Mouse (Mus musculus): ENCODE data around the gene Vhl. TPM values are rescaled to one million over a fixed set of nuclear protein-coding genes. Genes with fewer than 3 reads are reported as not detected.
A peak's percentile ranks its signal among the peaks of the same experiment; 100 is the strongest.

The Vhl gene
- 33.5 and 36.9 TPM in 2 replicates for polyA plus RNA-seq (2015; fragmentation: Nextera tagmentation; extraction: Ambion mirVana)

DNA sequence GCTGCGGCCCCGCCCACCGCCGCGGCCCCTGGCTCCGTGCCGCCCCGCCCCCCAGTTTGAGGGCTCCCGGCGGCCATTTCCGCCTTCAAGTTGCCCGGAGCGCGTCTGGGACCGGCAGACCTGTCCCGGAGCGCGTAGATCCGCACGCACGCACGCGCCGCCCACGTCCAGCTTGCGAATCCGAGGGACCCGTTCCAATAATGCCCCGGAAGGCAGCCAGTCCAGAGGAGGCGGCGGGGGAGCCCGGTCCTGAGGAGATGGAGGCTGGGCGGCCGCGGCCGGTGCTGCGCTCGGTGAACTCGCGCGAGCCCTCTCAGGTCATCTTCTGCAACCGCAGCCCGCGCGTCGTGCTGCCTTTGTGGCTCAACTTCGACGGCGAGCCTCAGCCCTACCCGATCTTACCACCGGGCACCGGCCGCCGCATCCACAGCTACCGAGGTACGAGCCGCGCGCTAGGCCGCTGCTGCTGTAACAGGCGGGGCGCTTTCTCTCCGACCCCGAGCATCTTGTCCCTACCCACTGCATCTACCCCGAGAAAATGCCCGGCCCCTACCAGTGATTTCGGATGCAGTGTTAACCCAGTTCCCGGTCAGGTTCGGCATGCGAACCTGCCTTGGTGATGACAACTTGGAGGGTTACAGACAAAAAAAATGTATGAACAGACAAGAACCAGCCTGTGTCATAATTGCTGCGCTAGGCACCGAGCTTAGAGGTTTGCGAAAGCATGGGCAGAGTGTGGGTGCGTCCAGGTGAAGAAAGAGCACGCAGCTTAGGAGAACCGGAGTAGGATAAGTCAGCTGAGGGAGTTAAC, at the start of gene Vhl:
Gene Vhl (plus strand): TSS at position 19 of the 811 bp plus-strand sequence.
- Histone ChIP-seq H3K27ac (peak within 1 kb of the TSS; percentile 85), H3K36me3 (ENCODE audit: insufficient read depth, low read length) (0 out of 2 replicates have a peak, but pooled peaks cover 3% of the 10 kb centered on the region), H3K4me1 (replicated peaks; ENCODE audit: insufficient read depth, low read length) (0 out of 2 replicates have a peak, but pooled peaks cover 7% of the 10 kb centered on the region), H3K4me2 (ENCODE audit: low read length) (peak within 1 kb of the TSS; percentile 88), H3K27me3 (ENCODE audit: insufficient read depth, low read length) (no peaks in the 10 kb centered on the region), H3K9ac (ENCODE audit: low read depth, low read length) (peak within 1 kb of the TSS; percentile 74), H3K9me3 (replicated peaks; ENCODE audit: low read length) (no peaks in the 10 kb centered on the region), H3K4me3 (replicated peaks; ENCODE audit: low read depth, low read length) (peak within 1 kb of the TSS; percentile 76)
- 1% methylated on average over 76 of the region's 76 CpGs for WGBS
- DNase-seq (ENCODE audit: low spot score) (peak; percentile 89), ATAC-seq (replicated peaks; ENCODE audit: low FRiP score, low read depth) (peak; percentile 89)
- TF ChIP-seq CTCF (IDR thresholded peaks at IDR 0.05; ENCODE audit: low read depth), result peak; percentile 18; the same call in 1 of the 2 replicates

DNA sequence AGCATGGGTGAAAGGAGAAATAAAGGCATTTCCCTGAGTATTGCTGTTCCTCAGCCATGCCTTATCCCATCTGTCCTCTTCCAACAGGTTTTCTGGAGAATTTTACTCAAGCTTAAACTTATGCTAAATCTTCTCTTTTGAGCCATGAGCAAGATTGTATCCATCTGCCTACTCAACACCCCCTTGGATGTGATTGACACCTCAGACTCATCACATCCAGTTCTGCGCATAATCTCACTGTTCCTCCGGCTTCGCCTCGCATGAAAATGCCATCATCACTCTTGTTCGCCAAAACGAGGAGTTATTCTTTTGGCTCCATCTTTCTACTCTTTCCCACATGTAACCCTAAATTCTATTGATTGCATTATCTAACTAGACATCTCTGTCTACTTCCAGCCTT, 47.7 kb upstream of the Vhl start:
- Histone ChIP-seq H3K9ac (ENCODE audit: low read depth, low read length) (no peak overlapping the region), H3K4me1 (replicated peaks; ENCODE audit: insufficient read depth, low read length) (no peaks in the 10 kb centered on the region), H3K36me3 (ENCODE audit: insufficient read depth, low read length) (0 out of 2 replicates have a peak, but pooled peaks cover 3% of the 10 kb centered on the region), H3K9me3 (replicated peaks; ENCODE audit: low read length) (no peaks in the 10 kb centered on the region), H3K4me3 (replicated peaks; ENCODE audit: low read depth, low read length) (no peak overlapping the region), H3K27me3 (ENCODE audit: insufficient read depth, low read length) (no peaks in the 10 kb centered on the region), H3K27ac (no peak overlapping the region), H3K4me2 (ENCODE audit: low read length) (no peak overlapping the region)
- 95% methylated on average over 6 of the region's 6 CpGs for WGBS
- DNase-seq (ENCODE audit: low spot score) (no peak), ATAC-seq (replicated peaks; ENCODE audit: low FRiP score, low read depth) (no peak)
- no peak for TF ChIP-seq CTCF (IDR thresholded peaks at IDR 0.05; ENCODE audit: low read depth)

DNA sequence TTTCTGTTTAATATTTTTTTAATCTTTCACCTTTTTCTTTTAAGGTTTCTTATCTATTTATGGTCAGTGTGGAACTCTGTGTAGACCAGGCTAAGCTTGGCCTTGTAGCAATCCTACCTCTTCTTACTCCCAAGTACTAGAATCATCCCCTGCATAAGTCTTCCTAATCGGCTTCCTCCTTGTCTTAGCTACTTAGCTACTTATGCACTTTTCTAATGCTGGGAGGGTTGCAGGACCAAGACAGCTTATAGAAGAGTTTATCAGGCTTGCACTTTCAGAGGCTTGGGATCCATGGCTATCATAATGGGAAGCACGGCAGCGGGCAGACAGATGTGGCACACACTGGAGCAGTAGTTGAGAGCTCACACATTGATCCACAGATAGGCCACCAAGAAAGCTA, 44.5 kb upstream of the Vhl start:
- H3K36me3 ChIP-seq (ENCODE audit: insufficient read depth, low read length), result 0 out of 2 replicates have a peak, but pooled peaks cover 3% of the 10 kb centered on the region
- H3K27me3 ChIP-seq (ENCODE audit: insufficient read depth, low read length), result no peaks in the 10 kb centered on the region
- H3K4me2 ChIP-seq (ENCODE audit: low read length), result no peak overlapping the region
- ATAC-seq (replicated peaks; ENCODE audit: low FRiP score, low read depth), result no peak
- H3K27ac ChIP-seq, result no peak overlapping the region
- 91% methylated on average over 3 of the region's 3 CpGs for WGBS
- no peaks in the 10 kb centered on the region for H3K9me3 ChIP-seq (replicated peaks; ENCODE audit: low read length)
- TF ChIP-seq CTCF (IDR thresholded peaks at IDR 0.05; ENCODE audit: low read depth), result no peak
- no peak overlapping the region for H3K9ac ChIP-seq (ENCODE audit: low read depth, low read length)
- no peak for DNase-seq (ENCODE audit: low spot score)
- no peaks in the 10 kb centered on the region for H3K4me1 ChIP-seq (replicated peaks; ENCODE audit: insufficient read depth, low read length)
- H3K4me3 ChIP-seq (replicated peaks; ENCODE audit: low read depth, low read length), result no peak overlapping the region

DNA sequence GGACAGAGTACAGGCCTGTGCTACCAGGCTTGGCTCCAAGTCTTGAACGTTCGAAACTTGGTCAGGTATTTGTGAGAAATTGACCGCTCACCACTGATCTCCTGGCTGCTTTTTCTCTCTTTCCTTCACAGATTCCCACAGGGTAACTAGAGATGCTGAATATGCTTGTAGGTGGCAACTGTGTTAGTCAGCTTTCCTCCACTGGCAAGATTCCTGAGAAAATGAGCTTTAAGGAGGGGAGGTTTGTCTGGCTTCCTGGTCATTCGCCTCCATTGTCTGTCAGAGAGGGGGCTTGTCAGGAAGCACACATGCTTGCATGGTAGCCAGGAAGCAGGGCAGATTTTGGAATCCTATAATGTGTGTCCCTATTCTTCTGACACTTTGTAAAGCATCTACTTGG, 40.7 kb upstream of the Vhl start:
- DNase-seq (ENCODE audit: low spot score) (no peak), ATAC-seq (replicated peaks; ENCODE audit: low FRiP score, low read depth) (no peak)
- Histone ChIP-seq H3K4me3 (replicated peaks; ENCODE audit: low read depth, low read length) (no peak overlapping the region), H3K4me1 (replicated peaks; ENCODE audit: insufficient read depth, low read length) (no peaks in the 10 kb centered on the region), H3K27me3 (ENCODE audit: insufficient read depth, low read length) (no peaks in the 10 kb centered on the region), H3K9me3 (replicated peaks; ENCODE audit: low read length) (no peaks in the 10 kb centered on the region), H3K9ac (ENCODE audit: low read depth, low read length) (no peak overlapping the region), H3K36me3 (ENCODE audit: insufficient read depth, low read length) (0 out of 2 replicates have a peak, but pooled peaks cover 3% of the 10 kb centered on the region), H3K27ac (no peak overlapping the region), H3K4me2 (ENCODE audit: low read length) (no peak overlapping the region)
- 90% methylated on average over 4 of the region's 4 CpGs for WGBS
- no peak for TF ChIP-seq CTCF (IDR thresholded peaks at IDR 0.05; ENCODE audit: low read depth)

DNA sequence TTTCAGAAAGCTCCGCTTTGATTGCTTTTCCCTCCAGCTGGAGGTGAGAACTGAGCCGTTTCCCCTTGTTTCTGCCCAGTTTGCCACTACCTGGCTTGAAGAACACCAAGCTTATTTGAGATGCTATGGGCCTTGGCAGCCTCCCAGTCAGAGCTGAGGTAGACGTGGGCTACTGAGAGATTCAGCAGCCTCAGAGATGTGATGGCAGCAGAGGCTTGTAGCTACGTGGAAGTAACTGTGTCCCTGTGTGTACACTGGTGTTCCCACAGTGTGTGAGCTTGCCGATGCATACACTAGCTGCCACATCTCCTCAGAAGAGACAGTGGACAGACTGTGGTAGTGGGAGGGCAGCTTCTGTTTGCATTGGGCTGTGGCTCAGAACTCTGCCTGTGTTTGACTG, 38.7 kb upstream of the Vhl start:
- Histone ChIP-seq H3K36me3 (ENCODE audit: insufficient read depth, low read length) (0 out of 2 replicates have a peak, but pooled peaks cover 3% of the 10 kb centered on the region), H3K27ac (no peak overlapping the region), H3K27me3 (ENCODE audit: insufficient read depth, low read length) (no peaks in the 10 kb centered on the region), H3K4me2 (ENCODE audit: low read length) (no peak overlapping the region), H3K4me3 (replicated peaks; ENCODE audit: low read depth, low read length) (no peak overlapping the region), H3K9me3 (replicated peaks; ENCODE audit: low read length) (no peaks in the 10 kb centered on the region), H3K4me1 (replicated peaks; ENCODE audit: insufficient read depth, low read length) (no peaks in the 10 kb centered on the region), H3K9ac (ENCODE audit: low read depth, low read length) (no peak overlapping the region)
- 88% methylated on average over 5 of the region's 5 CpGs for WGBS
- no peak for ATAC-seq (replicated peaks; ENCODE audit: low FRiP score, low read depth)
- no peak for TF ChIP-seq CTCF (IDR thresholded peaks at IDR 0.05; ENCODE audit: low read depth)
- no peak for DNase-seq (ENCODE audit: low spot score)

DNA sequence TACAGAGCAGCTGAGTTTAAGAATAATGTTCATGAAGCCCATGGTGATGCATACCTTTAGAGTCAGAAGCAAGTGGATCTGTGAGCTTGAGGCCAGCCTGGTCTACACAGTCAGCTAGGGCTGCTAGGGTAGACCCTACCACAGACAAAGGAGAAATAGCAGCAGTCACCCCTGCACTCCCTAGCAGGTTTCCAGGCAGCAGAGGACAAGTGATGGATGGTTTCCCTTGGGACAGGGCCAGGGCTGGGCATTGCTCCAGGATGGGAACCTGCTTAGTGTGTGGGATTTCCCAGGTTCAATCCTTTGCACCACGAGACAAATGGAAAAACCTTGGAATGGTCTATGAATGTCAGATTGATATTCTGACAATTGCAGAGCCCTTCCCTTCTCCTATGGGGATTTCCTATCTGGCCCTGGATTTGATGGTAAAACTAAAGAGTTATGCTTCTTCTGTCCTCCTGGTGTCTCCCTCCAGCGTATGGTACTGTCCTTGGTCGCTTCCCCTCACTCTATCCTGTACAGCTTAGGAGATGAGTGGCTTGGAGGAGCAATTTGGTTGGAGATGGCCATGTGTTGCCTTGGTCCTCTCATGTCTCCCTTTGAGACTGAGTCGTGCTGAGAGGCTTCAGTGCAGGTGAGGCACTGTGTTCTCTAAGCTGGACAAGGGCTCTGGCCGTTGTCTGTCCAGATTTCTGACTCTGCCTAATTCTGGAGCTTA, 37.1 kb upstream of the Vhl start:
- no peaks in the 10 kb centered on the region for H3K4me1 ChIP-seq (replicated peaks; ENCODE audit: insufficient read depth, low read length)
- DNase-seq (ENCODE audit: low spot score) (peak; percentile 52), ATAC-seq (replicated peaks; ENCODE audit: low FRiP score, low read depth) (no peak)
- peak; percentile 40; the same call in 1 of the 2 replicates for TF ChIP-seq CTCF (IDR thresholded peaks at IDR 0.05; ENCODE audit: low read depth)
- H3K27me3 ChIP-seq (ENCODE audit: insufficient read depth, low read length), result no peaks in the 10 kb centered on the region
- H3K27ac ChIP-seq, result no peak overlapping the region
- H3K4me3 ChIP-seq (replicated peaks; ENCODE audit: low read depth, low read length), result no peak overlapping the region
- no peak overlapping the region for H3K9ac ChIP-seq (ENCODE audit: low read depth, low read length)
- 0 out of 2 replicates have a peak, but pooled peaks cover 3% of the 10 kb centered on the region for H3K36me3 ChIP-seq (ENCODE audit: insufficient read depth, low read length)
- no peaks in the 10 kb centered on the region for H3K9me3 ChIP-seq (replicated peaks; ENCODE audit: low read length)
- no peak overlapping the region for H3K4me2 ChIP-seq (ENCODE audit: low read length)
- WGBS, result 59% methylated on average over 5 of the region's 5 CpGs

Measured in kidney, postnatal 0 days (tissue).